Mouse (Mus musculus): ENCODE measurements around the gene B4galt5.

B4galt5 gene

DNA sequence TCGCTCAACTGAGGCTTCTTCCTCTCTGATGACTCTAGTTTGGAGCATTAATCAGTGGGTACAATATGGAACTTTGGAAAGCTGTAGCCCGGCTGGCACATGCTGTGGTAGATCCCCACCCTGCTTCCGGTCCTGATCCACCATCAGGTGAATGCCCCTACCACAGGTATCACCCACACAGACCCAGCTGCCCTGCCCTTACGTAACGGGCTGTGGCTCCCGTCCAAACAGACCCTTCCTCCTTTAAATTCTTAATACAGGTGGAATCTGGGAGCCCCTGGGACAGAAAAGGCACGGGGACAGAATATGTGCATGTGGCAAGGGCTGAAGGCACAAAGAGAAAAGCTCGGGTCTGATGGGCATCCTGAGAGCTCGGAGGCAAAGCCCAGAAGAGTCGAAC lies 73.1 kb downstream of the B4galt5 start:
- peak; percentile 3 to 14 for DNase-seq

DNA sequence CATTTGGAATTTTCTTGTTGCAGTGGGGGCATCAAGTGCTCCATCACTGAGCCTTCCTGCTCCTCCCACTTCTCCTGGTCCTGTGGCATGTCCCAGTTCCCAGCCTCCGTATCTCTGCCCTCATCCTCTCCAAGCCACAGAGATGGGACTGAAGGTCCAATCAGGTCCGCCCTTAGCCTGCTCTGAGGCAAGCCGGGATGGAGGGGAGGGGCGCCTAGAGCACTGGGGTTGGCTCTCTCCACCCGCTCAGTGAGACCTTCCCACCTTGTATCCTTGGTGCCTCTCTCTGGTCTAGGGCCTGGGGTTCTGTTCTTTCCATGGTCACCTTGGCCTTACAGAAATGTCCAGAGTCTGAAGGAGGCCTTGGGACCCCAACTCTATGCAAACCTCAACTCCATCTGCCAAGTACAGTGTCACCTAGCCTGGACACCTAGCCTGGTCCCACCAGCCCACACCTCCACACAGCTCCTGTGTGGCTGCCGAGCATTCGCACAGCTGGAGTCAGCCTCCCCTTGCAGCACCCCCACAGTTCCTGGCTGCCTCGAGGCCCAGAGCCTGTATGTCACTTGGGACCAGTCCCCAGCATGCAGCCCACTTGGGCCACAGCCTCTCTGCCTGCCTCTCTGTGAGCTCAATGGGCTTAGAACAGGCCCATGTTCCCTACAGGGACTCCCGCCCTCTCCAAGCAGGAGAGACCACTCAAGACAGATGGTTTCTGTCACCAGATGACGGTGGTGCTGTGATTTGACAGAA lies 74.1 kb downstream of the B4galt5 start:
- DNase-seq: peak; percentile 3 to 15

DNA sequence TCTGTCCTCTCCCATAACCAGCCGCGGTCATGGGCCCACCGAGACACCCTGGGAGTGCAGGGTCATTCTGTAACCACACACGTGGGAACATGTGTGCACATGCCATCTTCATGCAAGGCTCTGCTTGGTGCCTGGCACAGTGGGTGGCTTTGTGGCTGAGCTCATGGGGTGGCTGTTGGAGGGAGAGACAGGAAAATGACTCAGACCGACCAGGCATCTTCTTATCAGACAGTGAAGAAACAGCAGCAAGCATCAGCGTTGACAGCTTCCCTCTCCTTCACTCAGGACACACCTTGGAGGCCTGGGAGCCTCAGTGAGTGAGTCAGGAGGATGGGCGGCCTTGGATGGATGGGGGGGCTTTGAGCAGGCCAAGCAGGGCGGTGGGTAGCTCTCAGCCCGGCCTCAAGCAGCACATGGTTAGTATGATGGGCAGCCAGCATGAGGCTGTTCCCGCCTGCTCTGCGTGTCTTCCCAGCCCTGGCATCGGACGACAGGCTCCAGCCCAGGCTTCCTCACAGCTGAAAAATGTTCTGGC lies 75.7 kb downstream of the B4galt5 start:
- DNase-seq: peak; percentile 3 to 19

DNA sequence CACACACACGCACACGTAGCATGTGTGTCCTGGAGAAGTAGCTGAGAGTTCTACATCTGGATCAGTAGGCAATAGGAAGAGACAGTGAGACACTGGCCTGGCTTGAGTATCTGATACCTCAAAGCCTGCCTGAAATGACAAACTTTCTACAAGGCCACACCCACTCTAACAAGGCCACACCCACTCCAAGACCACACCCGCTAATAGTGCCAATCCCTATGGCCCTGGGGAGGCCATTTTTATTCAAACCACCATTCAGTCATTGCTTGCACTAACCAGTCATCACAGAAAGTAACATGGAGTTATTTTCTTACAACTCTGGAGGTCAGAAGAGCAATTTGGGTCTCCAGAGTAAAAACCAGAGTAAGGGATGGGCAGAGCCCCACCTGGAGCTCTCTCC lies 76.3 kb downstream of the B4galt5 start:
- DNase-seq: peak in 1 of 2 experiments; percentile 2

DNA sequence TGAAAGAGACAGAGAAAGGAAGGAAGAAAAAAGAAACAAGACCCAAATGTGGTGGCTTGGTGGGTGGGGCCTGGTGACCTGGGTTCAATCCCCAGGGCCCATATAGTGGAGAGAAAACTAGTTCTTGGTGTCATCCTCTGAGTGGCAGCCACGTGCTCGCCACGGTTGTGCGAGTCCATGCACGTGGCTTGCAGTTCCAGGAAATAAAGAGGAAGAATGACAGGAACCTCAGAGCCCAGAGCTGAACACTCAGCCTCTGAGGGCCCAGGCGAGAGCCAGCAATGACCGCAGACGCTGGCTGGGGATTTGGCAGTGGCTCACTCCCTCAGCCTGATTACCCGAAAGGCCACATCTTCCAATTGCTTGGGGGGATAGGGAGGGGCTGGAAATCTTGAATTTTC lies 77.9 kb downstream of the B4galt5 start:
- DNase-seq: peak; percentile 14 to 41

DNA sequence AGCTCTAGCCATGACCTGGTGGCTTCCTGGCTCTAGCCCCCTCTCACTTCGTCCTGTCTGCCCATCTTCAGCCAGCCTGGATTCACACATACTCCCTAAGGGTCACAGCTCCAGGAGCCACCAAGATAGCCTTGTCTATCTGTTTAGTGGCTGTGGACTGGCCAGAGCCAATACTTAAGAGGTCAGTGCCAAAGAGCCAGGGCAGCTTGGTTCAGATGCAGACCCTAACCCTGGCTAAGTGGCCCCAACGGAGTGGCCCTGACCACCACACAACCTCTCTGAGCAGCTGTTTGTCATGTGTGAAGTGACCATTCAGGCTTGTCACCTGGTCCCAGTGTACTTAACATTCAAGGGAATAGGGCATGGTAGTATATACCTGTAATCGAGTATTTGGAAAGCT lies 78.5 kb downstream of the B4galt5 start:
- no peak for DNase-seq

DNA sequence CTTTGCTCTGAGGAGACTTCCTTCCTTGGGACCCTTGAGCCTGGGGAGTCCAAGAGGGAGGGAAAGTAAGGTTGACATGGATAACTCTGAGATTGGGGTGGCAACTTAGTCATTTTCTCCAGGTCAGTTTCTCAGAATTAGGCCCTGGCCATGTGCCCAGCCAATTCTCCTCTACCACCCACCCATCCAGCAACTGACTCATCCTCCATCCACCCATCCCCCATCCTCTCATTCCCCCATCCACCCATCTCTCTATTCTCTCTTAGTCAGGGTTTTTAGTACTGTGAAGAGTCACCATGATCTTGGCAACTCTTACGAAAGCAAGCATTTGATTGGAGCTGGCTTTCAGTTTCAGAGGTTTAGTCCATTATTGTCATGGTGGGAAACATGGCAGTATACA lies 80.3 kb downstream of the B4galt5 start:
- DNase-seq: peak in 1 of 2 experiments; percentile 3

DNA sequence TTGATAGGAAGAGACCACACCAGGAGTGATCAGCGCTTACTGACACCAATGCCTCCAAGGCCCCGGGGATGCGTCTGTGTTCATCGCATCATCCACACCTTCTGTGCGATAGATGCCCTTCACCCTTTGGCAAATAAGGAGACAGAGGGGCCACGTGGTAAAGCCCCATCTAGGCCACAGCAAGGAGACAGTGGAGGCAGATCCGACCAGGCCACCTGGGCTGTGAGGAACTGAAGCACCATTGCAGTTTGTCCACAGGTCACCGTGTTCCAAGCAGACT lies 80.6 kb downstream of the B4galt5 start:
- peak in 1 of 2 experiments; percentile 2 for DNase-seq

DNA sequence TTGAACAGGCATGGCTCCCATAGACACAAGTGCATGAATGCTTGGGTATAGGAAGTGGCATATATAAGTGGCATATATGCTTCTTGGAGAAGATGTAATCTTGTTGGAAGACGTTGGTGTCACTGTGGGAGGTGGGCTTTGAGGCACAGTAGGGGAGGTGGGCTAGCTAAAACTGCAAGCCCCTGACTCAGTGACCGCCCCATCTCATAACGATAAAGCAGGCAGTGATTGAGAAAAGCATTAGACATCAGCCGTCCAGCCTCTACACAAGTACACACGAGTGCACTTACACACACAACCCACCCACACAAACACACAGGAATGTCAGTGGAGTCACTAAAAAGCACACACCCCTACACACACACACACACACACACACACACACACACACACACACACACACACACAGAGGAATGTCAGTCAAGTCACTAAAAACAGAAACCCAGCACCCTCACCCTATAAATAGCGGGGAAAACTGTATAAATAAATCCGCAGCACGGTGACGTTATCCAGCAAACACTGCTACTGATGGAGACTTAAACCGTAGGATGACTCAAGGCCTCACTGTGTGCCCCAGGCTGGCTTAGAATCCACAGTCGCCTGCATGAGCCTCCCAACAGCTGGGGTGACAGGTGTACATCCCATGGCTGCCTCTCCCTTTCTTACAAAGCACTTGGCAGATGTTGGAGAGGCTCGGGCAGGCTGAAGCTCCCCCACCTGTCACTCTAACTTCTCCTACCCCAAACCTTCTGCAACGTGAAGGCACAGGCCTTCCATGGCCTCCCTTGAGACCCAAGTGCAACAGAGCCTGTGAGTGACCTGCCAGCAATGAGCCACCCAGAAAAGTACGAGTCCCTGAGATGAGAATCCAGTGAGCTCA lies 81.2 kb downstream of the B4galt5 start:
- DNase-seq: peak in 1 of 2 experiments; percentile 8

DNA sequence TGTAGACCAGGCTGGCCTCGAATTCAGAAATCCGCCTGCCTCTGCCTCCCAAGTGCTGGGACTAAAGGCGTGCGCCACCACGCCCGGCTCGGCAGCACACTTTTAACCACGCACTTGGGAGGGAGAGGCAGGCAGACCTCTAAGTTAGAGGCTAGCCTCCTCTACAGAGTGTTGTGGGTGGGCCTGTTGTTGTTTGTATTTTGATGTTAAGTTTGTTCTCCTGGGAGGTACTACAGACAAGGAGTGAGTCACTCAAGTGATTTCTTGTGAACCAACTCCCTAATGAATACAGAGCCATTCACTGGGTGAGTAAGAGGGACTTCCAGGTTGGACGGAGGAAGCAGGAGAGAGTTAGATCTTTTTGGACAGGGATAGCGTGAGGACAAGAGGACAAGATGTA lies 82.8 kb downstream of the B4galt5 start:
- DNase-seq: peak in 1 of 2 experiments; percentile 3

DNA sequence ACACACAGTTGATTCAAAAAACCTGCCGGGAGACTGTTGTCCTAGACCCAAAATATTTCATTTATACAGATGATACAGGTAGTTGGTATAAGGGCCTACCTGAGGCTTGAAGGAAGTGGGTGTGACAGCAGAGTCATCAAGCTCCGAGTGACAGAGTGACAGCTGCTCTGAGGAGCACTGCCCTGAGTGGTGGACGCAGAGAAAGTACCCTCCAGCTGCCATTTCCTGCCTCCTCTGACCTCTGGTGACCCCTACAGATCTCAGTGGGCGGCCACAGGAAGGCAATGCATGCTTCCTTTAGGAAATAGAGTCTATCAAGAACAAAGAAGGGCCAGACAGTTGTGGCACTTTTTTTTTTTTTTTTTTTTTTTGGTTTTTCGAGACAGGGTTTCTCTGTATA lies 83.2 kb downstream of the B4galt5 start:
- peak; percentile 41 to 64 for DNase-seq

DNA sequence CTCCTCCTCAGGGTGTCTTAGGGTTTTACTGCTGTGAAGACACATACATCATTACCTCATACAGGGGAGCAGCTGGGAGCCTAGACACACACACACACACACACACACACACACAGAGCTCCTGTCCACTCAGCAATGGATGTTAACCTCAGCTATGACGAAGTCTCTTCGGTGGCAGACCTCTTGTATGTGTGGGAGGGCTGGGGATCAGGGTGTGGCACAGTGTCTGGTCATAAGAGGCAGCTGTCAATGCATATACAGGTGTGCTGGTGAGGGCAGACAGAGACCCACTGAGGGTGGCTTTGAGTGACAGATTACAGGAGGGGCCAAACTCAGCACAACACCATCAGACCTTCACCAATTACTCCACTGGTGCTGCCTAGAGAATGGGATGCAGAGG lies 84.0 kb downstream of the B4galt5 start:
- peak in 1 of 2 experiments; percentile 2 for DNase-seq

DNA sequence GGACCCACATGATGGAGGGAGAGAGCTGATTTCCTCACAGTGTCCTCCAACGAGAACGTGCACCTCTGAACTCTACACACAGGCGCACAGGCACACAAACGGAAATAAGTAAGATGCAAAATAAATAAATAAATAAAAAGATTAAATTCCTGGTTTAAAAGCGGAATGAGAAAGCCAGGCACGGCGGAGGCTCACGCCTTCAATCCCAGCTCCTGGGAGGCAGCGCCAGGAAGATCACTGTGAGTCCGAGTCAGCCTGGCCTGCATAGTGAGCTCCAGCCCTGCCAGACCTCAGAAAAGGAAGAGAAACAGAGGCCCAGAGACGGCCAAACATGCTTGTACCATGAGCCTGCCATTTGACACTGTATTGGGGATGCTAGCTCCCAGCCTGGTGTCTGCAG lies 85.1 kb downstream of the B4galt5 start:
- DNase-seq: no peak

DNA sequence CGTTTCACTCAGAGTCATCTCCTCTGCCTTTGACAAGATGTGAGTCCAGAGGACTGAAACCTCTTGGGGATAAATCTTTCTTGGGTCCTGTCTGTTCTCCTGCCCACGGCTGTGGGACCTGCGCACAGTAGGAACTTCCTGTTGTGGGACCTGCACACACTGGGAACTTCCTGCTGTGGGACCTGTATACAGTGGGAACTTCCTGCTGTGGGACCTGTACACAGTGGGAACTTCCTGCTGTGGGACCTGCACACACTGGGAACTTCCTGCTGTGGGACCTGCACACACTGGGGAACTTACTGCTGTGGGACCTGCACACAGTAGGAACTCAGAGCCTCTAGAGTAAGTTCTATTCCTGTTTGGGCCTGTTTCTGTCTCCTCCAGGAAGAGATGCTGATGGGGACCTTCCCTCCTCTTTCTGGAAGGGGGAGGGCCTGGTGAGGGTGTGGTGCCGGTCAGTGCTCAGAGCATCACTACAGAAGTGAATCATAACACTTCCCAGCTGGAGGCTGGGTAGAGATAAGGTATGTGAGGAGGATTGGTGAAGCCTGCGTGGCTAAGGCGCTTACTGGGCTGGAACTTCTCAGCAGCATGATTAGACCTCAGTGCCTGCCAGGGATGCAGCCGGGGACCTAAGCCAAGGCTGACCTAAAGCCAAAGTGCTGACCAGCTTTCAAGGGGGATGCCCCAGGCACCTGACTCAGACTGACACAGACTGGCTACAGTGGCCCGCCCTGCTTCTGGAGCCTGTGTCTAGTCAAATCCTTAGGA lies 85.8 kb downstream of the B4galt5 start:
- DNase-seq: peak in 1 of 2 experiments; percentile 62

DNA sequence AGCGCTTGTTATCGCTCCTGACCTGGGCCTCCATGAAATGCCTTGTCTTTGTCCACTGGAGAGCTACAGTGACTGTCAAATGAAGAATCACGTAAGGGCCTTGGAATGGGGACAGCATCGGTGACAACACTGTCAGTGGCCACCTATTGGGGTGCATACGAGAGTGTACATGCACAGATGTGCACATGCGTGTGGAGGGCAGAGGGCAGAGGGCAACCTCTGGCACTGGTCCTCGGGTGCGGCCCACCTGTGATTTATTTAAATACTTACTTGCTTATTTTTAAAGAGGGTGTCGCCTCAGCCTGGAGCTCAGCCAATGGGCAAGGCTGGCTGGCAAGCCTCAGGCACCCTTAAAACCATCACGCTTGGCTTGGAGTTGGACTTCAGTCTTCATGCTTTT lies 86.5 kb downstream of the B4galt5 start:
- DNase-seq: no peak

DNA sequence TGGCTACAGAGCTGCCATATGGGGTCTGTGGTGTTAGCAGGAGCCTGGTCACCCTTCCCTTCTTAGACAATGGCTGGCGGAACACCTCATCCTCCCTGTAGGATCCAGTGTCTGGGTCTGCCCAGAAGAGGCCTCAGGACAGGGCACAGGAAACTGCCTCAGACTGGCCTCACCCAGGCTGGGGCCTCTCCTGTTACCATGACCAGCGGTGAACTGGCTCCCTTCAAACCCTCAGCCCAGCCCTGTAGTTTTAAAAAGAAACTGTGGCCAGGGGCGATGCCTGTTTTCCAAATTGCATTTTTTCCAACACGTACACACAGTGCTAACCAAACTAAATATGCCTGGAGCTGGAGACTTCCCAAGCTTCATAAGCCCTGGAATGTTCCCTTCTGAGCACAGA lies 87.9 kb downstream of the B4galt5 start:
- DNase-seq: peak; percentile 30 to 61

DNA sequence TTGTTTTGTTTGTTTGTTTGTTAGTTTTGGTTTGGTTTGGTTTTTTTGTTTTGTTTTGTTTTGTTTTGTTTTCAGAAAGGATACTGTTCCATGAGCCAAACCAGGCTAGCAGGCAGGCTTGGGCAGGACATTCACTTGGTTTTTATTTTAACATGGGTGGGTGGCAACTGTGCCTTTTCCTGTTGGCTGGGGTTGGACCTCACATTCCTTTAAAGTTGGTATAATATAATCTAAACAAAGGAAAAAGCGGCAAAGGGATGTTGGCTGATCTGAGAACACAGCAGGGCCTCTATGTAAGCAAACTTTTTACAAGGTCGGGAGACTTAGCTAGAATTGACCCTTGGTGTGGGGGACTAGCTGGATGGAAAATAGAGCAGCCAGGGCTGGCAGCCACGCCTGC lies 91.2 kb downstream of the B4galt5 start:
- DNase-seq: no peak

DNA sequence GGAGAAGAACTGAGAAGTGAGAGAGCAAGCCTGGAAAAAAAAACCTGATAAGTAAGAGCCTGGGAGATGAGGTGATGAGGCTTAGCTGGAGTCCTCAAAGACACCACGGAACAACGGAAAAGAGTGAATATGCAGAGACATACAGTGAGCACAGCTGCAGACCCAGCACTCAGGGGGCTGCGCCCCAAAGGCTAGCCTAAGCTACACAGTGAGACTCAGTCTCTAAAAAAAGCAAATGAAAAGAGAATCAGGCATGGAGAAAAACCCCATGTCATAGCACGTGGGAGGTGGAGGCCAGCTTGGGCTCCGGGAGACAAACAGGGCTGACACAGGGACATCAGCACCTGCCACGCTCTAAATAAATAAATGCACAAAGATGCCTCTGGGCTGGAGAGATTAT lies 94.2 kb downstream of the B4galt5 start:
- DNase-seq: no peak

DNA sequence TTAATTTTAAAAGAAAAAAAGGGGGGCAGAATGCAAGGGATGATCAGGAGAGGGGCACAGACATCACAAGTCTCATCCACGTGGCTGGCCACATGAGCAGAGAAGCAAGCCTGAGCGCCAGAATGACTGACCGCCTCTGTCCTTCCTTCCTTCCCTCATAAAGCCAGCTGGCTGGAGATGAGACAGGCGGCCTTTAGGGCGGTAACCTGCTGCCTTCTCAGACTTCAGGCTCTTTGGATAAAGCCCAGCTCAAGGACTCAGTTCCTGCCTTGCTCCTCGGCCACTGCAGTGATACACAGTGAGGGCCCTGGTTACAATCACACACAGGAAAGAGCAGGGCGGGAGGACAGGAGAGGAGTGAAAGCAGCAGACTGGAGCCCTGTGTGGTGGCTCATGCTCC lies 94.8 kb downstream of the B4galt5 start:
- peak; percentile 61 to 81 for DNase-seq

DNA sequence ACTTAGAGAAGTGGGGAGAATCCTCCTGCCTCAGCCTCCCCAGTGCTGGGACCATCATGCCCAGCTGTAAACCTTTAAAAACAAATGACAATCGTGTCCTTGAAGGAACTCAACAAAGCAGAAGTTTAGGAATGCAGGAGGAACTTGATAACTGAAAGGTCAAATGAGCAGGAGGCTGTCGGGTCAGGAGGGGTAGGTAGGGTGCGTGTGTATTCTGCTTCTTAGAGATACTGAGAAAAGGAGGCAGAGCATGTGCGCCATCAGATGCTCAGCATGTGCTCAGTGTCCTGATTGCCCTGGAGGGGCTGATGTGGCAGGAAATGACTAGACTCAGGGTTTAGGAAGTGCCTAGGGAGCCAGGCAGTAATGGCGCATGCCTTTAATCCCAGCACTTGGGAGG lies 95.5 kb downstream of the B4galt5 start:
- no peak for DNase-seq

DNA sequence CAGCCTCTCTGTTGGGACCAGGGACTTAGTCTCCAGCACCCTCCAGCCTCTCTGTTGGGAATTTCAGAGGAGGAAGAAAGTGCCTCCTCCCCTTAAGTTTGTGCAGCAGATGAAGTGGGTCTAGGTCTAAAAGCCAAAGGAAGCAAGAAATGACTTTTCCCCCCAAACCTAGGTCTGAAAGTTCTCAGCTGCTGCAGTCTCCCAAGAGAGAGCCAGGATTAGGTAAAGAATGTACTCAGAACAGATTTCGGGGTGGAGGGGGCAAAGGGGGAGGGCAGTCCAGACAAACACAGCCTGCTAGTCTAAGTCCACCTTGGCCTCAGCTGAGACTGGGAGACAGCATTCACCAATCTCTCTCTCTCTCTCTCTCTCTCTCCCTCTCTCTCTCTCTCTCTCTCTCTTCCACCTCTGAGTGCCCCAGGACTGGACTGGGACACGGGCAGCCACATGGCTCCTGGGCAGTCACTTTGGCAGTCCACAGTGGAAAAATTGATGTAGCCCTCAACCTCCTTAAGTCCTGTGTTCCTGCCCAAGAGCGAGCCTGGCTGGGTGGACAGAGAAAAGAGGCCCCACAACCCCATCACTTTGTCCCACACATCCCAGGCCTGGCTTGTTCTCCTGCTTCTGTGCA lies 96.8 kb downstream of the B4galt5 start:
- DNase-seq: no peak

DNA sequence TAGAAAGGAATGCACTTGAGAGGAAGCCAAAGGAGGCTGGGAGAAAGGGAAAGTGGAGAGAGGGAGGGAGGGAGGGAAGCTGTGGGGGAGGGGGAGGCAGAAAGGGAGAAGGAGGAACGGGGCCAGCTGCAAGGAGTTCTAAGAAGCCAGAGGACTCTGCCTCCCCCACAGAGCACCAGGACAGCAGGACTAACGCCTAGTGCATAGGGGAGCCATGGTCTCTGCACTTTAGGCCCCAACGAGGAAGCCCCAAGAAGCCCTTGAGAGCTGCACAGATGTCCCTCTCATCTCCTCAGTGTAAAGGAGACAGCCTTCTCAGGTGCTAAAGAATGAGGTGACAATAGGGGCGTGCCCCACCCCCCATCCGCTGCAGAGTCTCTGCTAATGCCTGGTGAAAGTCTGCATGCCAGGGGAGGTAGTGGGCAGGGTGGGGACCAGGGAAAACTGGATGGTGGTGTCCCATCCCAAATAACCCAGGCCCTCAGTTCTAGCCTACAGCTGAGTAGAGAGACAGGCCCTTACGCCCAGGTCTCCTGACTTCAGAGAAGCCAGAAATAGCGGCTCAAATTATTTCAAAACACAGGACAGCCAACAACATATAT lies 98.1 kb downstream of the B4galt5 start:
- peak; percentile 54 to 58 for DNase-seq

Measured in lung, postnatal 4 days (tissue).